Mouse (Mus musculus): ENCODE measurements at regions not wholly inside any gene's neighbourhood (a gene's known extent, or its start where the extent isn't known, plus 50 kb on each side); places are given as distances from the start of the nearest gene placed in this dataset.

GRCm38 (mm10) chr11:7519556-7519955, 305.8 kb upstream of the Igfbp3 start:
- DNase-seq, result no peak
- intact Hi-C loops (cut with DNase I), result no loop called here

- intact Hi-C loops (cut with DNase I), result loop anchor here (10.0 kb wide), 2 partner anchors 294 to 706 kb away; partner anchors contain the start of gene Igfbp3
- no peak for DNase-seq
Observed at GRCm38 (mm10) chr11:7508861-7509260, 295.1 kb upstream of the Igfbp3 start.

- intact Hi-C loops (cut with DNase I), result loop anchor here (10.0 kb wide), 2 partner anchors 292 to 708 kb away; partner anchors contain the start of gene Igfbp3
- no peak for DNase-seq
Observed at GRCm38 (mm10) chr11:7506421-7506945, 292.8 kb upstream of the Igfbp3 start.

- intact Hi-C loops (cut with DNase I), result loop anchor here (10.0 kb wide), 2 partner anchors 290 to 710 kb away; partner anchors contain the start of gene Igfbp3
- peak; percentile 30 to 31 for DNase-seq
Observed at GRCm38 (mm10) chr11:7504651-7505321, 291.1 kb upstream of the Igfbp3 start.

GRCm38 (mm10) chr11:7502679-7503078, 289.0 kb upstream of the Igfbp3 start:
- intact Hi-C loops (cut with DNase I), result loop anchor here (10.0 kb wide), 2 partner anchors 288 to 712 kb away; partner anchors contain the start of gene Igfbp3
- no peak for DNase-seq

GRCm38 (mm10) chr11:7502045-7502444, 288.3 kb upstream of the Igfbp3 start:
- intact Hi-C loops (cut with DNase I), result loop anchor here (10.0 kb wide), 2 partner anchors 287 to 713 kb away; partner anchors contain the start of gene Igfbp3
- no peak for DNase-seq

- no peak for DNase-seq
- intact Hi-C loops (cut with DNase I), result no loop called here
Observed at GRCm38 (mm10) chr11:7497803-7498202, 284.1 kb upstream of the Igfbp3 start.

GRCm38 (mm10) chr11:7473832-7474545, 260.3 kb upstream of the Igfbp3 start:
- peak; percentile 9 to 30 for DNase-seq
- intact Hi-C loops (cut with DNase I), result no loop called here

GRCm38 (mm10) chr11:7465522-7465921, 251.8 kb upstream of the Igfbp3 start:
- intact Hi-C loops (cut with DNase I), result no loop called here
- no peak for DNase-seq

GRCm38 (mm10) chr11:7461956-7462771, 248.4 kb upstream of the Igfbp3 start:
- intact Hi-C loops (cut with DNase I), result no loop called here
- DNase-seq, result no peak

GRCm38 (mm10) chr11:7451756-7452155, 238.0 kb upstream of the Igfbp3 start:
- intact Hi-C loops (cut with DNase I), result no loop called here
- no peak for DNase-seq

GRCm38 (mm10) chr11:7444494-7444893, 230.8 kb upstream of the Igfbp3 start:
- intact Hi-C loops (cut with DNase I), result no loop called here
- no peak for DNase-seq

- DNase-seq, result no peak
- intact Hi-C loops (cut with DNase I), result no loop called here
Observed at GRCm38 (mm10) chr11:7439276-7439675, 225.6 kb upstream of the Igfbp3 start.

- intact Hi-C loops (cut with DNase I), result no loop called here
- no peak for DNase-seq
Observed at GRCm38 (mm10) chr11:7434591-7434990, 220.9 kb upstream of the Igfbp3 start.

- no peak for DNase-seq
- intact Hi-C loops (cut with DNase I), result no loop called here
Observed at GRCm38 (mm10) chr11:7427771-7428170, 214.0 kb upstream of the Igfbp3 start.

GRCm38 (mm10) chr11:7425233-7425632, 211.5 kb upstream of the Igfbp3 start:
- intact Hi-C loops (cut with DNase I), result no loop called here
- no peak for DNase-seq

GRCm38 (mm10) chr11:7424082-7424471, 210.4 kb upstream of the Igfbp3 start:
- DNase-seq, result no peak
- intact Hi-C loops (cut with DNase I), result no loop called here

- peak; percentile 11 to 24 for DNase-seq
- intact Hi-C loops (cut with DNase I), result no loop called here
Observed at GRCm38 (mm10) chr11:7423276-7424081, 209.8 kb upstream of the Igfbp3 start.

GRCm38 (mm10) chr11:7412631-7413030, 198.9 kb upstream of the Igfbp3 start:
- no peak for DNase-seq
- intact Hi-C loops (cut with DNase I), result no loop called here

- intact Hi-C loops (cut with DNase I), result no loop called here
- DNase-seq, result no peak
Observed at GRCm38 (mm10) chr11:7408992-7409391, 195.3 kb upstream of the Igfbp3 start.

Measured in heart, postnatal 10 days (tissue).